Mouse (Mus musculus) testis, adult 2 months (tissue): ENCODE measurements around the gene Pex16. TPM values are rescaled to one million over a fixed set of nuclear protein-coding genes. Genes with fewer than 3 reads are reported as not detected.

Experiments used
- H3K27ac ChIP-seq: fragments of 200-500 bp; 2 replicates; pipeline ENCODE4 v1.5.1; 2012; ENCODE audit warnings: low read depth, low read length; ENCODE audit not compliant: control insufficient read depth, insufficient read depth
- H3K27me3 ChIP-seq: fragments of 200-500 bp; 2 replicates; pipeline ENCODE4 v1.6.1; 2012; ENCODE audit warnings: mild to moderate bottlenecking, low read length, moderate library complexity; ENCODE audit not compliant: control insufficient read depth, insufficient read depth
- H3K36me3 ChIP-seq: fragments of 200-500 bp; 2 replicates; pipeline ENCODE4 v1.6.1; 2012; ENCODE audit warnings: mild to moderate bottlenecking, low read length; ENCODE audit not compliant: control insufficient read depth, insufficient read depth
- H3K4me1 ChIP-seq: fragments of 200-500 bp; 2 replicates; pipeline ENCODE4 v1.6.1; 2012; ENCODE audit warnings: low read length; ENCODE audit not compliant: control insufficient read depth, insufficient read depth
- H3K4me3 ChIP-seq: fragments of 200-500 bp; 2 replicates; pipeline ENCODE4 v1.5.1; 2012; ENCODE audit warnings: low read depth, mild to moderate bottlenecking, low read length, moderate library complexity, mixed read lengths; ENCODE audit not compliant: control insufficient read depth
- CTCF ChIP-seq: fragments of 200-500 bp; IDR thresholded peaks from 2 replicates; pipeline ENCODE4 v1.5.1; 2012; ENCODE audit warnings: low read depth, mild to moderate bottlenecking, inconsistent platforms, low read length, moderate library complexity; ENCODE audit not compliant: control insufficient read depth, insufficient read depth, insufficient replicate concordance
- POLR2A ChIP-seq: fragments of 200-500 bp; IDR thresholded peaks from 2 replicates; pipeline ENCODE4 v1.6.1; 2012; ENCODE audit warnings: low read depth, mild to moderate bottlenecking, inconsistent platforms, low read length, moderate library complexity; ENCODE audit not compliant: control insufficient read depth
- polyA plus RNA-seq: library from polyadenylated mRNA; depleted of rRNA; stranded (reverse); fragments of >200 nt; gene quantifications from 2 replicates; pipeline ENCODE4 v1.2.3, GENCODE M21; 2012; rRNA removed

The Pex16 gene
- polyA plus RNA-seq, 1 experiment, result 89.9 TPM

- Histone ChIP-seq H3K4me3 (no peak overlapping the region), H3K27me3 (no peaks in the 10 kb centered on the region), H3K27ac (peak overlapping the region; percentile 32; the same call in 1 of the 2 replicates), H3K4me1 (peaks cover 14% of the 10 kb centered on the region), H3K36me3 (peaks cover 3% of the 10 kb centered on the region)
- TF ChIP-seq CTCF (no peak), POLR2A (no peak)
Observed at GRCm38 (mm10) chr2:92426426-92426825, 52.0 kb downstream of the Pex16 start.

GRCm38 (mm10) chr2:92427882-92428281 is 53.4 kb downstream of the Pex16 start:
- peaks cover 21% of the 10 kb centered on the region for H3K4me1 ChIP-seq
- no peaks in the 10 kb centered on the region; the same call in none of the 2 replicates for H3K36me3 ChIP-seq
- no peak overlapping the region for H3K4me3 ChIP-seq
- H3K27me3 ChIP-seq, result no peaks in the 10 kb centered on the region
- 0 out of 2 replicates have a peak overlapping the region, but pooled peaks have one; percentile 27 for H3K27ac ChIP-seq
- no peak for TF ChIP-seq CTCF
- TF ChIP-seq POLR2A, result no peak

GRCm38 (mm10) chr2:92430089-92430488 is 55.6 kb downstream of the Pex16 start:
- Histone ChIP-seq H3K36me3 (no peaks in the 10 kb centered on the region; the same call in 1 of the 2 replicates), H3K27me3 (no peaks in the 10 kb centered on the region), H3K4me1 (peaks cover 17% of the 10 kb centered on the region), H3K27ac (no peak overlapping the region), H3K4me3 (no peak overlapping the region)
- no peak for TF ChIP-seq CTCF
- no peak for TF ChIP-seq POLR2A

Other genes with a start within 250 kb of the Pex16 start
- gene Large2, start 193 bp downstream of the Pex16 start, polyA plus RNA-seq, result 11.2 and 11.8 TPM in 2 replicates
- gene 1700029I15Rik, start 7.9 kb downstream of the Pex16 start, polyA plus RNA-seq, result 565 and 772 TPM in 2 replicates
- gene Mapk8ip1, start 26.6 kb downstream of the Pex16 start, polyA plus RNA-seq, result 23.2 and 28.4 TPM in 2 replicates
- gene Cry2, start 59.4 kb downstream of the Pex16 start, polyA plus RNA-seq, result 20.4 and 22.0 TPM in 2 replicates
- gene Slc35c1, start 85.9 kb downstream of the Pex16 start, polyA plus RNA-seq, result 6.9 and 7.8 TPM in 2 replicates
- gene Chst1, start 225.0 kb downstream of the Pex16 start, polyA plus RNA-seq, result 48.9 and 49.5 TPM in 2 replicates